Mouse (Mus musculus) embryonic facial prominence, embryonic 11.5 days (tissue): ENCODE results near the gene Olfr222. TPM values are rescaled to one million over a fixed set of nuclear protein-coding genes. Genes with fewer than 3 reads are reported as not detected.
"Not testable (repeated sequence)": the region's sequence is repeated elsewhere in the genome, so short reads cannot be mapped to it uniquely, and the experiment has no call there.

Source experiments
- ATAC-seq: fragments of 200-750 bp; cut with Nextera tagmentation; replicated peaks from 2 replicates; pipeline ENCODE4 v1.8.0; 2017; ENCODE audit warnings: low read depth; ENCODE audit not compliant: insufficient number of reproducible peaks, low FRiP score, low TSS enrichment
- DNase-seq: peaks from one replicate; pipeline ENCODE4 v3.0.0-alpha.2; 2015; ENCODE audit warnings: low spot score
- H3K27ac ChIP-seq: fragments of 300-500 bp; sonication (generic); replicated peaks from 2 replicates; pipeline ENCODE4 v1.5.1; 2014; ENCODE audit warnings: mild to moderate bottlenecking, low read depth, low read length, control low read depth
- H3K27me3 ChIP-seq: fragments of 300-500 bp; sonication (generic); 2 replicates; pipeline ENCODE4 v1.6.1; 2014; ENCODE audit warnings: mild to moderate bottlenecking, low read length, moderate library complexity, mixed read lengths; ENCODE audit not compliant: control insufficient read depth, insufficient read depth
- H3K36me3 ChIP-seq: fragments of 300-500 bp; sonication (generic); replicated peaks from 2 replicates; pipeline ENCODE4 v1.6.1; 2014; ENCODE audit warnings: low read depth, mild to moderate bottlenecking, low read length, moderate library complexity, mixed read lengths; ENCODE audit not compliant: control insufficient read depth, insufficient read depth
- H3K4me1 ChIP-seq: fragments of 300-500 bp; sonication (generic); 2 replicates; pipeline ENCODE4 v1.6.1; 2014; ENCODE audit warnings: low read length, mixed read lengths; ENCODE audit not compliant: control insufficient read depth, insufficient read depth
- H3K4me2 ChIP-seq: fragments of 300-500 bp; sonication (generic); 2 replicates; pipeline ENCODE4 v1.6.1; 2014; ENCODE audit warnings: low read depth, mild to moderate bottlenecking, control low read depth, low read length, moderate library complexity
- H3K4me3 ChIP-seq: fragments of 300-500 bp; sonication (generic); 2 replicates; pipeline ENCODE4 v1.5.1; 2014; ENCODE audit warnings: low read depth, low read length, control low read depth
- H3K9ac ChIP-seq: fragments of 300-500 bp; sonication (generic); replicated peaks from 2 replicates; pipeline ENCODE4 v1.6.1; 2014; ENCODE audit warnings: mild to moderate bottlenecking, control low read depth, low read length
- H3K9me3 ChIP-seq: fragments of 300-500 bp; sonication (generic); replicated peaks from 2 replicates; pipeline ENCODE4 v1.6.1; 2016; ENCODE audit warnings: mild to moderate bottlenecking, low read length, inconsistent platforms, mixed read lengths; ENCODE audit not compliant: control insufficient read depth
- WGBS: fragments of 180-500 bp; shearing (Covaris S2); extraction: QIAGEN DNeasy Blood & Tissue Kit; methylation state at CpG from one replicate; pipeline ENCODE4 v1.1.7; 2014; 5-methylcytosine and 5-hydroxymethylcytosine counted together
- polyA plus RNA-seq: library from polyadenylated mRNA; unstranded; fragments of >200 nt; fragmentation: Nextera tagmentation; extraction: Ambion mirVana; gene quantifications from 2 replicates; pipeline ENCODE4 v1.2.1, GENCODE M21; 2014

Olfr222 gene
- polyA plus RNA-seq: not detected in 2 replicates

- H3K27ac ChIP-seq, H3K4me1 ChIP-seq, H3K4me3 ChIP-seq, H3K27me3 ChIP-seq, H3K9ac ChIP-seq, H3K9me3 ChIP-seq, H3K4me2 ChIP-seq, DNase-seq, ATAC-seq, H3K36me3 ChIP-seq: not testable (repeated sequence)
Measured at GRCm38 (mm10) chr11:59576135-59576534, at the start of gene Olfr222. Gene Olfr222 (minus strand): TSS chr11:59576235.

GRCm38 (mm10) chr11:59624017-59624630, 48.1 kb upstream of the Olfr222 start:
- no peak overlapping the region for H3K4me3 ChIP-seq
- no peaks in the 10 kb centered on the region for H3K27me3 ChIP-seq
- H3K4me2 ChIP-seq: no peak overlapping the region
- no peak overlapping the region for H3K9ac ChIP-seq
- WGBS: 34% methylated on average over 6 of the region's 6 CpGs
- no peaks in the 10 kb centered on the region for H3K9me3 ChIP-seq
- ATAC-seq (no peak), DNase-seq (peak; percentile 68)
- H3K4me1 ChIP-seq: no peaks in the 10 kb centered on the region
- no peaks in the 10 kb centered on the region for H3K36me3 ChIP-seq
- no peak overlapping the region for H3K27ac ChIP-seq

- H3K9ac ChIP-seq: no peak overlapping the region
- H3K4me2 ChIP-seq: no peak overlapping the region
- 75% methylated on average over 3 of the region's 3 CpGs for WGBS
- H3K27me3 ChIP-seq: no peaks in the 10 kb centered on the region
- ATAC-seq (no peak), DNase-seq (no peak)
- no peak overlapping the region for H3K4me3 ChIP-seq
- no peaks in the 10 kb centered on the region for H3K4me1 ChIP-seq
- H3K27ac ChIP-seq: no peak overlapping the region
- H3K9me3 ChIP-seq: no peaks in the 10 kb centered on the region
- no peaks in the 10 kb centered on the region for H3K36me3 ChIP-seq
Measured at GRCm38 (mm10) chr11:59622214-59622613, 46.2 kb upstream of the Olfr222 start.

GRCm38 (mm10) chr11:59616986-59617385, 41.0 kb upstream of the Olfr222 start:
- not testable (repeated sequence) for H3K36me3 ChIP-seq, H3K9me3 ChIP-seq, H3K9ac ChIP-seq, H3K4me2 ChIP-seq, H3K4me1 ChIP-seq, ATAC-seq, H3K4me3 ChIP-seq, DNase-seq, H3K27ac ChIP-seq, H3K27me3 ChIP-seq
- WGBS: 88% methylated on average over 2 of the region's 2 CpGs

- peak; percentile 38 for DNase-seq
Measured at GRCm38 (mm10) chr11:59614120-59614519, 38.1 kb upstream of the Olfr222 start.

GRCm38 (mm10) chr11:59611646-59612045, 35.6 kb upstream of the Olfr222 start:
- DNase-seq: no peak
- no peaks in the 10 kb centered on the region for H3K9me3 ChIP-seq
- H3K4me2 ChIP-seq: no peak overlapping the region
- no peaks in the 10 kb centered on the region for H3K36me3 ChIP-seq
- H3K4me1 ChIP-seq: no peaks in the 10 kb centered on the region
- H3K4me3 ChIP-seq: no peak overlapping the region
- no peaks in the 10 kb centered on the region for H3K27me3 ChIP-seq
- H3K27ac ChIP-seq: no peak overlapping the region
- no peak overlapping the region for H3K9ac ChIP-seq
- WGBS: 88% methylated on average over 5 of the region's 5 CpGs
- ATAC-seq: no peak

More at GRCm38 (mm10) chr11:59614120-59614519, 38.1 kb upstream of the Olfr222 start:
- no peaks in the 10 kb centered on the region for H3K36me3 ChIP-seq
- no peak overlapping the region for H3K9ac ChIP-seq
- H3K9me3 ChIP-seq: no peaks in the 10 kb centered on the region
- ATAC-seq: no peak
- H3K4me2 ChIP-seq: no peak overlapping the region
- no peaks in the 10 kb centered on the region for H3K4me1 ChIP-seq
- no peak overlapping the region for H3K4me3 ChIP-seq
- no peak overlapping the region for H3K27ac ChIP-seq
- 62% methylated on average over 4 of the region's 4 CpGs for WGBS
- no peaks in the 10 kb centered on the region for H3K27me3 ChIP-seq

- Histone ChIP-seq H3K9me3 (no peaks in the 10 kb centered on the region), H3K9ac (no peak overlapping the region), H3K36me3 (no peaks in the 10 kb centered on the region), H3K4me2 (no peak overlapping the region), H3K27me3 (no peaks in the 10 kb centered on the region), H3K4me3 (no peak overlapping the region), H3K27ac (no peak overlapping the region), H3K4me1 (no peaks in the 10 kb centered on the region)
- DNase-seq (no peak), ATAC-seq (no peak)
- WGBS: 55% methylated on average over 1 of the region's 1 CpGs
Measured at GRCm38 (mm10) chr11:59602287-59602686, 26.3 kb upstream of the Olfr222 start.

GRCm38 (mm10) chr11:59600872-59601271, 24.8 kb upstream of the Olfr222 start:
- no peaks in the 10 kb centered on the region for H3K36me3 ChIP-seq
- H3K4me1 ChIP-seq: no peaks in the 10 kb centered on the region
- no peak for ATAC-seq
- no peak overlapping the region for H3K4me3 ChIP-seq
- H3K27ac ChIP-seq: no peak overlapping the region
- H3K27me3 ChIP-seq: no peaks in the 10 kb centered on the region
- H3K9me3 ChIP-seq: no peaks in the 10 kb centered on the region
- H3K9ac ChIP-seq: no peak overlapping the region
- DNase-seq: no peak
- 86% methylated on average over 3 of the region's 3 CpGs for WGBS
- H3K4me2 ChIP-seq: no peak overlapping the region
